Mouse (Mus musculus): Measurements from ENCODE around the gene Kcne1. TPM values are rescaled to one million over a fixed set of nuclear protein-coding genes. Genes with fewer than 3 reads are reported as not detected.
A peak's percentile ranks its signal among the peaks of the same experiment; 100 is the strongest.

The Kcne1 gene
- total and polyA plus RNA-seq, 3 experiments = 0.33 TPM; not detected in 2

- no peak overlapping the region for H3K4me3 ChIP-seq (ENCODE audit: low read depth, low read length)
- H3K4me1 ChIP-seq (ENCODE audit: insufficient read depth, low read depth, low read length) = peaks cover 17% of the 10 kb centered on the region
- H3K36me3 ChIP-seq (replicated peaks) = no peaks in the 10 kb centered on the region
- no peak for ATAC-seq (ENCODE audit: extremely low read depth, insufficient number of reproducible peaks, low FRiP score, poor library complexity, severe bottlenecking)
- TF ChIP-seq GATA2 (IDR thresholded peaks at IDR 0.05; ENCODE audit: borderline replicate concordance, low read depth, low read length) = no peak
- TF ChIP-seq GATA1 (IDR thresholded peaks at IDR 0.05; ENCODE audit: borderline replicate concordance, low read length) = no peak
- peak; percentile 15; the same call in 1 of the 2 replicates for TF ChIP-seq CTCF (IDR thresholded peaks at IDR 0.05; ENCODE audit: low read depth, low read length)
- no peak for TF ChIP-seq POLR2AphosphoS5 (IDR thresholded peaks at IDR 0.05; ENCODE audit: insufficient replicate concordance, low read depth, low read length)
- no peaks in the 10 kb centered on the region; the same call in 1 of the 2 replicates for H3K9me3 ChIP-seq (replicated peaks)
- H3K27me3 ChIP-seq (ENCODE audit: insufficient read depth, low read length) = peaks cover 38% of the 10 kb centered on the region
- DNase-seq (ENCODE audit: low spot score) = no peak
Measured at GRCm38 (mm10) chr16:92385062-92385461, 25.8 kb upstream of the Kcne1 start.

GRCm38 (mm10) chr16:92383412-92383811, 24.1 kb upstream of the Kcne1 start:
- ATAC-seq (ENCODE audit: extremely low read depth, insufficient number of reproducible peaks, low FRiP score, poor library complexity, severe bottlenecking) = no peak
- H3K4me1 ChIP-seq (ENCODE audit: insufficient read depth, low read depth, low read length) = peaks cover 17% of the 10 kb centered on the region
- H3K36me3 ChIP-seq (replicated peaks) = no peaks in the 10 kb centered on the region
- H3K4me3 ChIP-seq (ENCODE audit: low read depth, low read length) = no peak overlapping the region
- H3K27me3 ChIP-seq (ENCODE audit: insufficient read depth, low read length) = peaks cover 47% of the 10 kb centered on the region
- no peak for DNase-seq (ENCODE audit: low spot score)
- TF ChIP-seq POLR2AphosphoS5 (IDR thresholded peaks at IDR 0.05; ENCODE audit: insufficient replicate concordance, low read depth, low read length) (no peak), CTCF (IDR thresholded peaks at IDR 0.05; ENCODE audit: low read depth, low read length) (no peak), GATA2 (IDR thresholded peaks at IDR 0.05; ENCODE audit: borderline replicate concordance, low read depth, low read length) (no peak), TAL1 (conservative IDR thresholded peaks at IDR 0.05; ENCODE audit: low read depth, low read length) (no peak), GATA1 (IDR thresholded peaks at IDR 0.05; ENCODE audit: borderline replicate concordance, low read length) (no peak)
- no peaks in the 10 kb centered on the region; the same call in 1 of the 2 replicates for H3K9me3 ChIP-seq (replicated peaks)

GRCm38 (mm10) chr16:92382508-92382907, 23.2 kb upstream of the Kcne1 start:
- no peaks in the 10 kb centered on the region for H3K36me3 ChIP-seq (replicated peaks)
- ATAC-seq (ENCODE audit: extremely low read depth, insufficient number of reproducible peaks, low FRiP score, poor library complexity, severe bottlenecking) (no peak), DNase-seq (ENCODE audit: low spot score) (no peak)
- TF ChIP-seq GATA2 (IDR thresholded peaks at IDR 0.05; ENCODE audit: borderline replicate concordance, low read depth, low read length) = no peak
- no peak for TF ChIP-seq POLR2AphosphoS5 (IDR thresholded peaks at IDR 0.05; ENCODE audit: insufficient replicate concordance, low read depth, low read length)
- TF ChIP-seq TAL1 (conservative IDR thresholded peaks at IDR 0.05; ENCODE audit: low read depth, low read length) = no peak
- TF ChIP-seq CTCF (IDR thresholded peaks at IDR 0.05; ENCODE audit: low read depth, low read length) = no peak
- no peak for TF ChIP-seq GATA1 (IDR thresholded peaks at IDR 0.05; ENCODE audit: borderline replicate concordance, low read length)
- peaks cover 51% of the 10 kb centered on the region for H3K27me3 ChIP-seq (ENCODE audit: insufficient read depth, low read length)
- H3K9me3 ChIP-seq (replicated peaks) = no peaks in the 10 kb centered on the region; the same call in 1 of the 2 replicates
- H3K4me3 ChIP-seq (ENCODE audit: low read depth, low read length) = no peak overlapping the region
- peaks cover 22% of the 10 kb centered on the region for H3K4me1 ChIP-seq (ENCODE audit: insufficient read depth, low read depth, low read length)

GRCm38 (mm10) chr16:92381092-92381491, 21.8 kb upstream of the Kcne1 start:
- TF ChIP-seq GATA2 (IDR thresholded peaks at IDR 0.05; ENCODE audit: borderline replicate concordance, low read depth, low read length) = no peak
- no peak for DNase-seq (ENCODE audit: low spot score)
- H3K4me1 ChIP-seq (ENCODE audit: insufficient read depth, low read depth, low read length) = peaks cover 21% of the 10 kb centered on the region
- H3K36me3 ChIP-seq (replicated peaks) = no peaks in the 10 kb centered on the region
- peaks cover 54% of the 10 kb centered on the region for H3K27me3 ChIP-seq (ENCODE audit: insufficient read depth, low read length)
- no peaks in the 10 kb centered on the region; the same call in 1 of the 2 replicates for H3K9me3 ChIP-seq (replicated peaks)
- ATAC-seq (ENCODE audit: extremely low read depth, insufficient number of reproducible peaks, low FRiP score, poor library complexity, severe bottlenecking) = no peak
- no peak overlapping the region for H3K4me3 ChIP-seq (ENCODE audit: low read depth, low read length)

- Histone ChIP-seq H3K4me1 (ENCODE audit: insufficient read depth, low read depth, low read length) (peaks cover 6% of the 10 kb centered on the region; the same call in 1 of the 2 replicates), H3K4me3 (ENCODE audit: low read depth, low read length) (no peak overlapping the region), H3K9me3 (replicated peaks) (no peaks in the 10 kb centered on the region; the same call in 1 of the 2 replicates), H3K27me3 (ENCODE audit: insufficient read depth, low read length) (peaks cover 58% of the 10 kb centered on the region), H3K36me3 (replicated peaks) (no peaks in the 10 kb centered on the region)
- DNase-seq (ENCODE audit: low spot score) = no peak
- TF ChIP-seq CTCF (IDR thresholded peaks at IDR 0.05; ENCODE audit: low read depth, low read length) (no peak), GATA1 (IDR thresholded peaks at IDR 0.05; ENCODE audit: borderline replicate concordance, low read length) (no peak), TAL1 (conservative IDR thresholded peaks at IDR 0.05; ENCODE audit: low read depth, low read length) (no peak), POLR2AphosphoS5 (IDR thresholded peaks at IDR 0.05; ENCODE audit: insufficient replicate concordance, low read depth, low read length) (no peak), GATA2 (IDR thresholded peaks at IDR 0.05; ENCODE audit: borderline replicate concordance, low read depth, low read length) (no peak)
- no peak for ATAC-seq (ENCODE audit: extremely low read depth, insufficient number of reproducible peaks, low FRiP score, poor library complexity, severe bottlenecking)
Measured at GRCm38 (mm10) chr16:92376976-92377375, 17.7 kb upstream of the Kcne1 start.

GRCm38 (mm10) chr16:92371623-92372022, 12.4 kb upstream of the Kcne1 start:
- Histone ChIP-seq H3K27me3 (ENCODE audit: insufficient read depth, low read length) (peaks cover 54% of the 10 kb centered on the region), H3K4me1 (ENCODE audit: insufficient read depth, low read depth, low read length) (peaks cover 29% of the 10 kb centered on the region), H3K4me3 (ENCODE audit: low read depth, low read length) (no peak overlapping the region), H3K9me3 (replicated peaks) (no peaks in the 10 kb centered on the region), H3K36me3 (replicated peaks) (no peaks in the 10 kb centered on the region)
- TF ChIP-seq GATA2 (IDR thresholded peaks at IDR 0.05; ENCODE audit: borderline replicate concordance, low read depth, low read length) (no peak), CTCF (IDR thresholded peaks at IDR 0.05; ENCODE audit: low read depth, low read length) (no peak), TAL1 (conservative IDR thresholded peaks at IDR 0.05; ENCODE audit: low read depth, low read length) (no peak), GATA1 (IDR thresholded peaks at IDR 0.05; ENCODE audit: borderline replicate concordance, low read length) (no peak), POLR2AphosphoS5 (IDR thresholded peaks at IDR 0.05; ENCODE audit: insufficient replicate concordance, low read depth, low read length) (no peak)
- DNase-seq (ENCODE audit: low spot score) (no peak), ATAC-seq (ENCODE audit: extremely low read depth, insufficient number of reproducible peaks, low FRiP score, poor library complexity, severe bottlenecking) (no peak)
